Mouse (Mus musculus) kidney, adult 8-10 months (tissue): ENCODE results near the gene Fbxl7.

Source experiments
- DNase-seq, 2 experiments: peaks; one replicate each; pipeline ENCODE4 v3.0.0; 2022

Fbxl7 gene

GRCm38 (mm10) chr15:26688472-26689104 is 206.8 kb downstream of the Fbxl7 start:
- DNase-seq = no peak

- no peak for DNase-seq
These were observed 207.7 kb downstream of the Fbxl7 start for GRCm38 (mm10) chr15:26687729-26688128.

- DNase-seq = no peak
These were observed 213.1 kb downstream of the Fbxl7 start for GRCm38 (mm10) chr15:26682279-26682678.

GRCm38 (mm10) chr15:26673239-26673859 is 222.0 kb downstream of the Fbxl7 start:
- peak in 1 of 2 experiments; percentile 1 for DNase-seq

- DNase-seq = no peak
These were observed 240.4 kb downstream of the Fbxl7 start for GRCm38 (mm10) chr15:26654988-26655387.

- DNase-seq = no peak
These were observed 252.8 kb downstream of the Fbxl7 start for GRCm38 (mm10) chr15:26642563-26642962.

- peak in 1 of 2 experiments; percentile 2 for DNase-seq
These were observed 255.7 kb downstream of the Fbxl7 start for GRCm38 (mm10) chr15:26639726-26640125.

GRCm38 (mm10) chr15:26635591-26635990 is 259.8 kb downstream of the Fbxl7 start:
- no peak for DNase-seq

GRCm38 (mm10) chr15:26628181-26628580 is 267.2 kb downstream of the Fbxl7 start:
- no peak for DNase-seq

- no peak for DNase-seq
These were observed 272.1 kb downstream of the Fbxl7 start for GRCm38 (mm10) chr15:26623242-26623641.

- peak; percentile 16 to 44 for DNase-seq
These were observed 275.1 kb downstream of the Fbxl7 start for GRCm38 (mm10) chr15:26620279-26620678.

GRCm38 (mm10) chr15:26619221-26619620 is 276.2 kb downstream of the Fbxl7 start:
- peak in 1 of 2 experiments; percentile 7 for DNase-seq

GRCm38 (mm10) chr15:26596239-26596638 is 299.1 kb downstream of the Fbxl7 start:
- no peak for DNase-seq

GRCm38 (mm10) chr15:26579947-26580709 is 315.3 kb downstream of the Fbxl7 start:
- no peak for DNase-seq

- no peak for DNase-seq
These were observed 316.9 kb downstream of the Fbxl7 start for GRCm38 (mm10) chr15:26578500-26578899.

GRCm38 (mm10) chr15:26566076-26566475 is 329.3 kb downstream of the Fbxl7 start:
- DNase-seq = no peak

GRCm38 (mm10) chr15:26553620-26554019 is 341.8 kb downstream of the Fbxl7 start:
- DNase-seq = no peak

GRCm38 (mm10) chr15:26533997-26534700 is 361.2 kb downstream of the Fbxl7 start:
- no peak for DNase-seq

- DNase-seq = no peak
These were observed 376.2 kb downstream of the Fbxl7 start for GRCm38 (mm10) chr15:26519220-26519631.

GRCm38 (mm10) chr15:26501024-26501423 is 394.4 kb downstream of the Fbxl7 start:
- no peak for DNase-seq
